Mouse (Mus musculus) frontal cortex, postnatal 14 days (tissue): Measurements from ENCODE around the gene Tmem185a.
"Not testable (repeated sequence)": the region's sequence is repeated elsewhere in the genome, so short reads cannot be mapped to it uniquely, and the experiment has no call there.

Experiments used
- DNase-seq, 2 experiments: peaks; one replicate each; pipeline ENCODE4 v3.0.0; 2022; ENCODE audit warnings: low spot score in 2 of 2

The Tmem185a gene

DNA sequence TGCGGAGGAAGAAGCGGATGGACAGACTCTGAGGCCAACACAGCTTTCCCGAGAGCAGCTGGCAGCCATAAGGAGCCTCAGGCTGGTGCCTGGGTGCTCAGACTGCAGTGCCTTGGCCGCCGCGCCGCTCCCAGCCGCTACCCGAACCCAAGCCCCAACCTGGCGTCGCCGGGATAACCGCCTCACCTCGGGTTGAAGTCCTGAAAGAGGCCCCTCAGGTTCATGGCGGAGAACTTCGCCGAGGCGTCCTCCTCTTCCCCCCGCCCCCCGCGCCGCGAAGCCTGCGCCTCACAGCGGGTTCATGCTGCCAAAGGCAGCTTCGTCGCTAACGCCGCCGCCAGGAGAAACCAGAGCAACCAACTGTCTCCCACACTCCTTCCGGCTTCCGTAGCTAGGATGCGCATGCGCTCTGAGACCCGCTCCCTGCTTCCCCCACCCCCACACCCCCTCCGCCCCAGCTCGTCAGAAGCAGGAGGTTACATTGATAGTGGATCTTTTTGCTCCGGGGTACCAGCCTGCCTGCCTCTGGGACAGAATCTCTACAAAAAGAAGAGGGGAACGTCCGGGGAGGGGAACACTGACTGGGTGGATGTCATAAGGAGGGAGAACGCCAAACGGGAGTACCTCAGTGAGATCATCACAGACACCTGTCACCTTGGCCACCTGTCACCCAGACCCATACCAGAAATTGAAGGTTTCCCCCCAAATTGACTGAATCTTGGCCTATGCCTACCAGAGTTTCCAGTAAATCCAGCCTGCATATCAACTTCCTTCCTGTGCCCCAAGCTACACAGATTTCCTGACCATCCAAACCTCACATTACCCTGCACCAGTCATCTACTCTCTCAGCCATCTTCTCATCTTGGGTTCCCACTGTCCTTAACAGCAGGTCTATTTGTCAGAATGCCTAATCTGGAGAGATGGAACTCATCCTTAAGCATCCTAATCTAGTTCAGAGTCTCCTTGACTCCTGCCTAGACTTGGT is at the start of gene Tmem185a:
TSS of gene Tmem185a (minus strand) at position 389 of the 985 bp plus-strand sequence.
- DNase-seq, result peak; percentile 64 to 65

DNA sequence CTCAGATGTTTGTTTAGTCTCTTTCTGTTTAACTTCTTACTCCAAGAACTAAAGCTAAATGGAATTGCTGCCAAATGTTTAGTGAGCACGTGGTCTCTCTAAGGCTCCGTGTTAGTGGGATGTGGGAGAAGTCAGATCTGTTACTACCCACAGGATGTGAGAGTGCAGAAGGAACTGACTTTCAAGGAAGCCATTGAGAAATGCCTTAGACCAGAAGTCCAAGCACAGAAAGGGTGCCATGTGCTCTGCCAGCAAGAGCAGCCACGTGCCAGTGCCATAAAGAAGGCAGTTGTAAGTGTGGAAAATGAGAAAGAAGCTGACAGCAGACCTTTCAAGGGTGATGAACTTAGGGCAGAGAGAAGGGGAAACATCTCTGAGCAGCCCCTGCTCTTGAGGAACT is 37.4 kb upstream of the Tmem185a start:
- not testable (repeated sequence) for DNase-seq

DNA sequence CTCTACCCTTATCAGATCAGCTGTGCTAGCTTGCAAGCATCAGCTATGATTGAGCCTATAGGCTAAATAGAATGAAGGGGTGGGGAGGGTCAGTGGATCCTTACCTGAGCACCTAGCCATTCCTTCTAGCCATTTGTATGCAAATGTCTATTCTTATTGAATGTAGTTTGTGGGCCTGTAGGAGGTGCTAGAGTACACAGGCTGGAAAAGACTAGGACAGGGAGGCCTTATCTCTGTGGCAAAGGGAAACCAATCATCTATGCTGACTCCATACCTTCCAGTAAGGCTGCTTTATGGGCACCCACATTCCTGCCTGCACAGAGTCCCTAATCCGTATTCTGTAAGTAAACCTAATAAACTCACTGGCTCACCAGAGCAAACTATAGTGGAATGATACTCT is 10.3 kb upstream of the Tmem185a start:
- not testable (repeated sequence) for DNase-seq

DNA sequence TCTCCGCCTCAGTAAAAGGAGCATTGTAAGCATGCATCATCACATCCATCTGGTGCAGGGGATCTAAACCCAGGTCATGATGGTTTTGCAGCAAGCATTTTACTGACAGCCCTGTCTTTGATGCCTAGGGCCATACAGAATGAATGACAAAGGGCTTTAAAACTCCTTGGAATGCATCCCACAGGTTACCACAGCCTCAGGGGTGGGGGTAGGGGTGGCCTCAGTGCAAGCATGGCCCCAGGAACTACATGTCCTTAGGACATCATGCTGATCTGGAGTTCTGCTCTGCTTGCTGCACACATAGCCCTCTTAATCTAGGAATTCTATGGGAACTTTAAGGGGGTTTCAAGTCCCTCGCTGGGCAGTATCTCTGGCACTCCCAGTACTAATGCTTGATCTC is 5.2 kb upstream of the Tmem185a start:
- no peak for DNase-seq

DNA sequence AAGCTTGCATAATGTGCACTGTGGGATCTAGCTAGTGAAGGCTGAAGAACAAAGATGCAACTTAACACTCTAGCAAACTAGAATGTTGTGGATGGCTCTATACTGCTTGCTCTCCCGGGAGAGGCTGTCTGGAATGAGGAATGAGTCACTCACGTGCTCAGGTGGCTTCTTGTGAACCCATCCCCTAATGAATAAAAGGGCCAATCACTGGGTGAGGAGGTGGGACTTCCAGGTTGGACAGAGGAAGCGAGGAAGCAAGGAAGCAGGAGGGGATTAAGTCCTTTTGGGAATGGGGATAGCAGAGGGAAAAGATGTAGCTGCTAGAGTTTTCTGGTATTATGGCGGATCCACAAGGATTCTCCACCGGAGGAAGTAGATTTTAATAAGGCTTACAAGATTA is 1.7 kb upstream of the Tmem185a start:
- DNase-seq, result no peak

DNA sequence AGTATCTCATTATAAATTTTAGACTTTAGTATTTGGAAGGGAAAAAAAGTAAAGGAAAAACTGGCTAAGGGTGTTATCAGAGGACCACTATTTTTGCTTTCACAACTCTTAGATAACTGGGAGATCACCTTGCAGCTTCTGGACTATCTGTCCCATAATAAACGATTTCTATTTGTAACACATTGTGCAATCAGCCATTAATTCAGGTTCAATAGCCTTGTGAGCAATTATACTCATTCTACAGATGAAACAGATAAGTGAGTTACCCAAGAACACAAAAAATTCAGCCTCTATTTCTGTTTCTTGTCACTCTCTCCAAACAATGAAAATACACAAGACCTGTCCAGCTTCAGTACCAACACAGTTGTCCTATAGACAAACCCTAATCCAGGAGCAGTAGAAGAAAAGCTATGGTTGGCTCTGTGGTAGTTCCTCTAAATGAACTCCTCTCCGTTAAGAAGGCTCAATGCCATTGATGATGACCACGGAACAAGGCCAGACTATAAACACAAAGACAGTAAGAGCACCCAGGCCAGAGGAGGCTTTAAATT is 1.7 kb downstream of the Tmem185a start:
- DNase-seq, result no peak

DNA sequence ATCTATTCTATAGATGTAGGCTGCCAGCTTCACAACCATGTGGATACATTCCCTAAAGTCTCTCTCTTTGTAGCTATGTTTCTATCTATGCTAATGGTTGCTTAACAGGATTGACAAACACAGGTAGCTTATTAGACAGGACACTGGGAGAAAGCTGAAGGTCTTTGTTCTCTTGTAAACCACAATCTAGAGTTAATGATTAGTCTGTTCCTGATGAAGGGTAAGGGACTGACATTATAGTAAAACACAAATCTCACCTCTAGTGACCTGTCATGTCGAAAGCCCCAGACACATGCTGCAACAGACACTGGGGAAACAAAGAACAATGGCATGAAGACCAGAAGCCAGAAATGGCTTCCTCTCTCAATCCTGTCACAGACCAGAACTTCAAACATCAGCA is 10.1 kb downstream of the Tmem185a start:
- no peak for DNase-seq

DNA sequence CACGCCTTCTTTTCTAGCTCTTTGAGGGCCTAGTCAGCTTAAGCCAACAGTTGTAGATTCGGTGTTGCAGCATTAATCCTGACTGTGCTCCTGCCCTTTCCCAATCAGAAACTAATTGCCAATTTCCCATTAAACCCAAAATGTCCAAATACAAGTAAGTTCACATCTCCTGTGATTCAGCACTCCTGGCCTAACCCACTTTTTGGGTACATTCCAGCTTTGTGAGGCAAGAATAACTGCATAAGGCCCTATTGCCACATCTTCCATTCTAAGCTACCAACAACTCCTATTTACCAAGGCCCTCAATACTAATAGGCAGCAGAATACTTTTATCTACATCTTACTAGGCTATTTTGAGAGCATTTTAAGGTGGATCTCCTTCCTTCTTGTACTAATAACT is 11.5 kb downstream of the Tmem185a start:
- no peak for DNase-seq

DNA sequence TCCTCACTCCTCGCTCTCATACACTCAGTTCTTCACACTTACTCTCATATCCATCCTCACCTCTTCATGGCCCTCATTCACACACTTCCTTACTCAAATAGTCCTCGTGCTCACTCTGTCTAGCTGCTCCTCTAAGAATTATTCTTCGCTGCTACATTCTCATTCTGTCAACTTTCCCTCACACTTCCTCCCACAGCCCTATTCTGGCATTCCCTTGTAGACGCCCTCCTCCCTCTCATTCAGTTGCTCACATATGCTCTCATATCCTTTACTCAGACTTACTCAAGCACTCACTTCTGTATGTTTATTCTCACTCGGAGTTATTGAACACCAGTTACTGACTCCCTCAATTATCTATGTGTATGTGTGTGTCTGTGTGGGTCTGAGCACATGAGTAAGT is 13.4 kb downstream of the Tmem185a start:
- DNase-seq, result no peak

DNA sequence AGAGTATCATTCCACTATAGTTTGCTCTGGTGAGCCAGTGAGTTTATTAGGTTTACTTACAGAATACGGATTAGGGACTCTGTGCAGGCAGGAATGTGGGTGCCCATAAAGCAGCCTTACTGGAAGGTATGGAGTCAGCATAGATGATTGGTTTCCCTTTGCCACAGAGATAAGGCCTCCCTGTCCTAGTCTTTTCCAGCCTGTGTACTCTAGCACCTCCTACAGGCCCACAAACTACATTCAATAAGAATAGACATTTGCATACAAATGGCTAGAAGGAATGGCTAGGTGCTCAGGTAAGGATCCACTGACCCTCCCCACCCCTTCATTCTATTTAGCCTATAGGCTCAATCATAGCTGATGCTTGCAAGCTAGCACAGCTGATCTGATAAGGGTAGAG is 24.6 kb downstream of the Tmem185a start:
- DNase-seq, result not testable (repeated sequence)

DNA sequence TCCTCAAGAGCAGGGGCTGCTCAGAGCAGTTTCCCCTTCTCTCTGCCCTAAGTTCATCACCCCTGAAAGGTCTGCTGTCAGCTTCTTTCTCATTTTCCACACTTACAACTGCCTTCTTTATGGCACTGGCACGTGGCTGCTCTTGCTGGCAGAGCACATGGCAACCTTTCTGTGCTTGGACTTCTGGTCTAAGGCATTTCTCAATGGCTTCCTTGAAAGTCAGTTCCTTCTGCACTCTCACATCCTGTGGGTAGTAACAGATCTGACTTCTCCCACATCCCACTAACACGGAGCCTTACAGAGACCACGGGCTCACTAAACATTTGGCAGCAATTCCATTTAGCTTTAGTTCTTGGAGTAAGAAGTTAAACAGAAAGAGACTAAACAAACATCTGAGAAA is 51.5 kb downstream of the Tmem185a start:
- DNase-seq, result not testable (repeated sequence)
